Mouse (Mus musculus) CH12.LX (cell line): ENCODE measurements around the gene Mef2a. TPM values are rescaled to one million over a fixed set of nuclear protein-coding genes. Genes with fewer than 3 reads are reported as not detected.
A peak's percentile ranks its signal among the peaks of the same experiment; 100 is the strongest.

Experiments
- DNase-seq: peaks from one replicate; pipeline ENCODE4 v3.0.0-alpha.2; 2013; ENCODE audit errors: extremely low read depth
- H3K27ac ChIP-seq: 2 replicates; pipeline ENCODE4 v1.5.1; 2012; ENCODE audit warnings: low read depth, mild to moderate bottlenecking, control low read depth, moderate library complexity; ENCODE audit not compliant: insufficient read depth
- H3K27me3 ChIP-seq: replicated peaks from 2 replicates; pipeline ENCODE3; 2012; ENCODE audit warnings: inconsistent platforms
- H3K36me3 ChIP-seq, 2 experiments: replicated peaks in 1 of 2; 2 replicates each; pipeline versions ENCODE3 to v1.6.1; 2012; ENCODE audit warnings: inconsistent platforms in 1 of 2, low read length in 1 of 2, mild to moderate bottlenecking in 1 of 2, mixed read lengths in 1 of 2, moderate library complexity in 1 of 2; ENCODE audit not compliant: control insufficient read depth in 1 of 2, insufficient read depth in 1 of 2
- H3K4me1 ChIP-seq, 2 experiments: 2 replicates each; pipeline ENCODE4 v1.6.1; 2012; ENCODE audit warnings: inconsistent platforms in 1 of 2, moderate library complexity in 1 of 2; ENCODE audit not compliant: insufficient read depth in 2 of 2, control insufficient read depth in 1 of 2
- H3K4me2 ChIP-seq: 2 replicates; pipeline ENCODE4 v1.6.1; 2012; ENCODE audit warnings: low read depth, mild to moderate bottlenecking, control low read depth; ENCODE audit not compliant: poor library complexity, insufficient read depth, severe bottlenecking
- H3K4me3 ChIP-seq, 3 experiments: fragments of 150-350 bp in 1 of 3; sonication (generic) in 1 of 3; replicated peaks in 1 of 3; 2 replicates each; pipeline versions ENCODE3 to v1.5.1; 2011 to 2012; ENCODE audit warnings: low read depth in 2 of 3, low read length in 2 of 3, mild to moderate bottlenecking in 2 of 3, moderate library complexity in 2 of 3, control low read depth in 1 of 3, improper control_type of control experiment in 1 of 3, inconsistent platforms in 1 of 3, mixed read lengths in 1 of 3; ENCODE audit not compliant: poor library complexity in 1 of 3
- H3K79me2 ChIP-seq: replicated peaks from 2 replicates; pipeline ENCODE4 v1.6.1; 2012; ENCODE audit warnings: mild to moderate bottlenecking, moderate library complexity; ENCODE audit not compliant: control insufficient read depth, poor library complexity, insufficient read depth, severe bottlenecking; ENCODE audit errors: extremely low read depth
- H3K9ac ChIP-seq: 2 replicates; pipeline ENCODE4 v1.6.1; 2012; ENCODE audit warnings: low read depth, mild to moderate bottlenecking, control low read depth, moderate library complexity; ENCODE audit not compliant: insufficient read depth
- H3K9me3 ChIP-seq: replicated peaks from 2 replicates; pipeline ENCODE3; 2012; ENCODE audit warnings: low read length, inconsistent platforms, mixed read lengths
- ELF1 ChIP-seq: IDR thresholded peaks from 2 replicates; pipeline ENCODE4 v1.6.1; 2014; ENCODE audit warnings: low read depth, mild to moderate bottlenecking, inconsistent platforms, low read length, improper control_type of control experiment
- JUND ChIP-seq: conservative IDR thresholded peaks from 2 replicates; pipeline ENCODE4 v1.6.1; 2011; ENCODE audit warnings: low read depth, low read length, improper control_type of control experiment
- MEF2A ChIP-seq: IDR thresholded peaks from 2 replicates; pipeline ENCODE4 v1.6.1; 2014; ENCODE audit warnings: low read depth, mild to moderate bottlenecking, inconsistent platforms, low read length, improper control_type of control experiment, borderline replicate concordance
- MXI1 ChIP-seq: IDR thresholded peaks from 2 replicates; pipeline ENCODE4 v1.6.1; 2011; ENCODE audit warnings: mild to moderate bottlenecking, low read depth, low read length, improper control_type of control experiment
- MYC ChIP-seq: IDR thresholded peaks from 2 replicates; pipeline ENCODE4 v1.6.1; 2011; ENCODE audit warnings: low read depth, mild to moderate bottlenecking, improper control_type of control experiment, low read length
- POLR2A ChIP-seq: IDR thresholded peaks from 2 replicates; pipeline ENCODE4 v1.6.1; 2011; ENCODE audit warnings: low read depth, mild to moderate bottlenecking, improper control_type of control experiment, low read length
- POLR2AphosphoS2 ChIP-seq: IDR thresholded peaks from 2 replicates; pipeline ENCODE4 v1.6.1; 2011; ENCODE audit warnings: low read depth, low read length, improper control_type of control experiment
- SMC3 ChIP-seq: IDR thresholded peaks from 2 replicates; pipeline ENCODE4 v1.6.1; 2011; ENCODE audit warnings: low read depth, low read length, improper control_type of control experiment
- TBP ChIP-seq: conservative IDR thresholded peaks from 2 replicates; pipeline ENCODE4 v1.6.1; 2011; ENCODE audit warnings: low read depth, low read length, improper control_type of control experiment
- UBTF ChIP-seq: IDR thresholded peaks from 2 replicates; pipeline ENCODE4 v1.6.1; 2012; ENCODE audit warnings: low read depth, mild to moderate bottlenecking, inconsistent platforms, low read length, improper control_type of control experiment, moderate library complexity
- USF1 ChIP-seq: IDR thresholded peaks from 2 replicates; pipeline ENCODE4 v1.6.1; 2014; ENCODE audit warnings: low read depth, mild to moderate bottlenecking, inconsistent platforms, low read length, improper control_type of control experiment
- ZKSCAN1 ChIP-seq: IDR thresholded peaks from 2 replicates; pipeline ENCODE4 v1.6.1; 2012; ENCODE audit warnings: low read depth, inconsistent platforms, low read length, improper control_type of control experiment, borderline replicate concordance
- dilution Hi-C: fragments of 300-500 bp; cut with MboI; formaldehyde crosslinking; loops from 2 replicates; pipeline ENCODE4 v1.14.3; 2020; ENCODE audit warnings: low sequenced_read_pairs; ENCODE audit not compliant: extremely low pct_unique_long_range_greater_than_20kb, extremely low pct_ligation_motif_present
- in situ Hi-C: fragments of 300-500 bp; cut with MboI; formaldehyde crosslinking; loops from 3 replicates; pipeline ENCODE4 v1.14.3; 2019; ENCODE audit warnings: low sequenced_read_pairs, low pct_ligation_motif_present, low pct_unique_long_range_greater_than_20kb, mixed read lengths
- polyA plus RNA-seq: library from polyadenylated mRNA; unstranded; fragments of >175 nt; gene quantifications from 2 replicates; pipeline ENCODE4 v1.2.1, GENCODE M21; 2012; ENCODE audit warnings: low read depth; ENCODE audit not compliant: insufficient read length
- total RNA-seq, 2 experiments: library from RNA; depleted of rRNA; stranded (reverse); fragments of 300-350 nt in 1 of 2; fragments of >200 nt in 1 of 2; gene quantifications; 2 replicates each; pipeline ENCODE4 v1.2.3; 2012 to 2014

Mef2a gene
- total and polyA plus RNA-seq, 3 experiments = 40.1 to 100 (median 42.2) TPM

GRCm38 (mm10) chr7:67373584-67373960 lies 914 bp upstream of the Mef2a start:
- Histone ChIP-seq H3K9ac (peak overlapping the region; percentile 94), H3K9me3 (no peaks in the 10 kb centered on the region), H3K4me1 (peaks cover 11 to 18% of the 10 kb centered on the region in 2 experiments), H3K4me2 (peak overlapping the region; percentile 89), H3K27ac (peak overlapping the region; percentile 97), H3K4me3 (peak overlapping the region; percentile 32 to 94 (median 93)), H3K36me3 (no peaks in the 10 kb centered on the region), H3K79me2 (peaks cover 25% of the 10 kb centered on the region), H3K27me3 (no peaks in the 10 kb centered on the region)
- dilution Hi-C loops (no loop called here), in situ Hi-C loops (loop anchor here (10.0 to 25.0 kb wide), 3 partner anchors 51 to 136 kb away; no protein-coding TSS in a partner anchor)
- DNase-seq = no peak
- TF ChIP-seq USF1 = no peak
- no peak for TF ChIP-seq TBP
- TF ChIP-seq MYC = no peak
- no peak for TF ChIP-seq ZKSCAN1
- TF ChIP-seq ELF1 = no peak
- no peak for TF ChIP-seq JUND

- H3K27me3 ChIP-seq = no peaks in the 10 kb centered on the region
- no peak overlapping the region for H3K4me2 ChIP-seq
- peak; percentile 38 for DNase-seq
- 0 out of 2 replicates have a peak, but pooled peaks have one; percentile 56 for TF ChIP-seq UBTF
- no peak for TF ChIP-seq POLR2A
- TF ChIP-seq MXI1 = peak; percentile 52; the same call in 1 of the 2 replicates
- TF ChIP-seq POLR2AphosphoS2 = no peak
- TF ChIP-seq SMC3 = 0 out of 2 replicates have a peak, but pooled peaks have one; percentile 2
- TF ChIP-seq MEF2A = peak; percentile 31; the same call in 1 of the 2 replicates
- dilution Hi-C loops = no loop called here
- peak overlapping the region; percentile 93 to 97 (median 94) for H3K4me3 ChIP-seq
- peak overlapping the region; percentile 97 for H3K27ac ChIP-seq
- in situ Hi-C loops = loop anchor here (10.0 to 25.0 kb wide), 3 partner anchors 53 to 135 kb away; no protein-coding TSS in a partner anchor
- no peaks in the 10 kb centered on the region for H3K9me3 ChIP-seq
- peak overlapping the region; percentile 94 for H3K9ac ChIP-seq
- peaks cover 0 to 5% of the 10 kb centered on the region in 2 experiments for H3K36me3 ChIP-seq
- H3K79me2 ChIP-seq = peaks cover 39% of the 10 kb centered on the region
- peaks cover 16 to 33% of the 10 kb centered on the region in 2 experiments for H3K4me1 ChIP-seq
These were observed 576 bp downstream of the Mef2a start for GRCm38 (mm10) chr7:67371891-67372672.
